Mouse (Mus musculus): ENCODE results near the gene Arhgef28. TPM values are rescaled to one million over a fixed set of nuclear protein-coding genes. Genes with fewer than 3 reads are reported as not detected.

Gene Arhgef28
- polyA plus RNA-seq, 1 experiment, result 13.9 TPM

DNA sequence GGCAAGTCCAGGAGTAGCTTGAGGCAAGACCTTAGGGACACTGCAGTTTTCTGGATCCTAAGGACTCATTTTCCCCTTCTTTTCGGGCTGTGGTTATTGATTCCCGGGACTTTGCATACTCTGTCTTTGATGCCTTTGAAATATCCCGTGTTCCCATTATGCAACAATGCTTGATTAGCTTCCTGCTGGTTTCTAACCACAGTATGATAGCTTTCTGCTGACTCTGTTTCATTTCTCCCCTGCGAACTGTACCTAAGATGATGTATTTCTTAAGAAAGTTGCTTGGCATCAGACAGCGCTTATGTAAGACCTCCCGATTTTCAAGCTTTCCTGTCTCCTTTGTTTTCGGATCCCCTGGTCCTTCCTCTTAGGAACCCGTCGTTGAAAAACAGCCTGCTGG, 229.1 kb downstream of the Arhgef28 start:
- Histone ChIP-seq H3K4me1 (ENCODE audit: control insufficient read depth, insufficient read depth, low read length) (no peaks in the 10 kb centered on the region), H3K27ac (ENCODE audit: insufficient read depth, low read length) (no peak overlapping the region)
- no peak for TF ChIP-seq POLR2A (IDR thresholded peaks at IDR 0.05; ENCODE audit: extremely low read depth, insufficient read depth, low read length)
- TF ChIP-seq CTCF (IDR thresholded peaks at IDR 0.05; ENCODE audit: extremely low read depth, insufficient read depth, low read length), result no peak

DNA sequence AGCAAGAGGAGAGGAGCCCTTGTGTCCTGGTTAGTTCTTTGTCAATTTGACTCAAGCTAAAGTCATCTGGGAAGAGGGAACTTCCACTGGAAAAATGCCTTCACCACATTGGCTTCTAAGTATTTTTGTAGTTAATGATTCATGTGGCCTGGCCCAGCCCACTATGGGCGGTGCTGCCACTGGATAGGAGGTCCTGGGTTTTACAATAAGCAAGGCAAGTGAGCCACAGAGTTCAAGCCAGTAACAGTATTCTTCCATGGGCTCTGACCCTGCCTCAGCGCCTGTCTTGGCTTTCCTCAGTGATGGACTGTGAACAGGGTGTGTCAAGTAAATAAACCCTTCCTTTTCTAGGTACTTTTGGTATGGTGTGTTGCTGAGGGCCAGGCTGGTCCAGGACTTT, 229.6 kb downstream of the Arhgef28 start:
- H3K4me1 ChIP-seq (ENCODE audit: control insufficient read depth, insufficient read depth, low read length), result no peaks in the 10 kb centered on the region
- TF ChIP-seq POLR2A (IDR thresholded peaks at IDR 0.05; ENCODE audit: extremely low read depth, insufficient read depth, low read length), result no peak
- no peak for TF ChIP-seq CTCF (IDR thresholded peaks at IDR 0.05; ENCODE audit: extremely low read depth, insufficient read depth, low read length)
- no peak overlapping the region for H3K27ac ChIP-seq (ENCODE audit: insufficient read depth, low read length)
- H3K4me3 ChIP-seq (ENCODE audit: insufficient read depth, low read length), result no peak overlapping the region

More for the DNA sequence above, 229.1 kb downstream of the Arhgef28 start:
- no peak overlapping the region for H3K4me3 ChIP-seq (ENCODE audit: insufficient read depth, low read length)

DNA sequence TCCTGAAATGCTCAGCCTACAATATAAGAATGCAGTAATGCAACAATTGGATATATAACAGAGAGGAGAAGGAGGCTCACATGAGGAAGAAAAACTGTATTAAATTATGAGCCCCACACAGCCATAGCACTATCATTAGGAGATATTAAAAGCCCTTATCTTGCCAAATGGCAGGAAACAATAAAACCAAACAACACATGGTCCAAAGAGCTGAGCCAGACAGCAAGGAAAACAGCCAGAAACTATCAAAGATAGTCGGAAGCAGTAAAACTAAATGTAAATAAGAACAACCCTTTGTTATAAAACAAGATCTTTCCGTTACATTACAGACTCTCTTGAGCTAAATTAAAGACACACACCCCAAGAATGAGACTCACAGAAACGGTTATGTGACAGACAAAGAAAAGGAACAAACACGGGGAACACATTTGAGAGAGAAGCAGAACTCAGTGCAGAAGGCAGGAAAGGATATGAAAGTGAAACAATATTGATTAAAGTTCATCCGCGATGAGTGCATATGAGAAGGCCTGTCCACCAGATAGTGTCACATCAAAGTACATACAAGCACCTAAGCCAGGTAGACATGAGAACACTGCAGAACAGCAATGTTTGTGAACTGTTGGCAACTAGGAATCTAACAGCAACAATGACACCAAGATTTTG, 231.6 kb downstream of the Arhgef28 start:
- Histone ChIP-seq H3K4me3 (ENCODE audit: insufficient read depth, low read length) (no peak overlapping the region), H3K27ac (ENCODE audit: insufficient read depth, low read length) (no peak overlapping the region), H3K4me1 (ENCODE audit: control insufficient read depth, insufficient read depth, low read length) (0 out of 2 replicates have a peak, but pooled peaks cover 1% of the 10 kb centered on the region)
- TF ChIP-seq CTCF (IDR thresholded peaks at IDR 0.05; ENCODE audit: extremely low read depth, insufficient read depth, low read length), result no peak
- TF ChIP-seq POLR2A (IDR thresholded peaks at IDR 0.05; ENCODE audit: extremely low read depth, insufficient read depth, low read length), result no peak

DNA sequence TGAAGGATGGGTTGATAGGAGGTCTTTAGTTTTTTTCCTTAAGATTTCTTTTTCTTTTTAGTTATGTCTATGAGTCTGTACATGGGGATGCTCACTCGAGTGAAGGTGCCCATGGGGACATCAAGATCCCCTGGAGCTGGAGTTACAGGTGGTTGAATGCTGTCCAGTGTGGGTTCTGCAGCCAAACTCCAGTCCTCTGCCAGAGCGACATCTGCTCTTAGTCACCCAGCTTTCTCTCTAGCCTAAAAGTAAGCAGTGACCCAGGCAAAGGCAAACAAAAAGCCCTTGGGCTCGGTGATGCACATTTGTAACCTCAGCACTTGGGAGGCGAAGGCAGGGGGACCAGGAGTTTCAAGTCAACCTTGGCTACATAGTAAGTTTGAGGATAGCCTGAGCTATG, 232.3 kb downstream of the Arhgef28 start:
- H3K4me1 ChIP-seq (ENCODE audit: control insufficient read depth, insufficient read depth, low read length), result 0 out of 2 replicates have a peak, but pooled peaks cover 1% of the 10 kb centered on the region
- H3K4me3 ChIP-seq (ENCODE audit: insufficient read depth, low read length), result no peak overlapping the region
- H3K27ac ChIP-seq (ENCODE audit: insufficient read depth, low read length), result no peak overlapping the region
- TF ChIP-seq CTCF (IDR thresholded peaks at IDR 0.05; ENCODE audit: extremely low read depth, insufficient read depth, low read length), result no peak
- TF ChIP-seq POLR2A (IDR thresholded peaks at IDR 0.05; ENCODE audit: extremely low read depth, insufficient read depth, low read length), result no peak

DNA sequence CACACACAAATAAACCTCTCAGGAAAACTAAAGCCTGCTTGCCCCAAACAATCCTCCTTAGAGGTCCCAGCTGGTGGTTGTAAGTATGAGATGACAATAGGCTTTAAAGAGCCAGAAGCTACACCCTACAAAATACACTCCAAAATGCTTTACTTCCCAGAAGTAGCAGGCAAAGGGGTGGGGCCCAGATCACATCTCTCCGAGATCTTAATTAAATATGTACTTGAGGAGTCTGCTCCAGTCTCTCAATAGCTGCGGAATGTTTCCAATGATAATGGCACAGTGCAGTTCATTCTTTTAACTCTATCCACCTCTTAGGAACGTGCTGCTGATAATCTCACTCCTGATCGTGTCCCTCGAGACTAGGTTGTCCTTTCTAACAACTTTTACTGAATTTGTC, 240.2 kb downstream of the Arhgef28 start:
- 0 out of 2 replicates have a peak, but pooled peaks cover 1% of the 10 kb centered on the region for H3K4me1 ChIP-seq (ENCODE audit: control insufficient read depth, insufficient read depth, low read length)
- H3K4me3 ChIP-seq (ENCODE audit: insufficient read depth, low read length), result no peak overlapping the region
- TF ChIP-seq CTCF (IDR thresholded peaks at IDR 0.05; ENCODE audit: extremely low read depth, insufficient read depth, low read length), result no peak
- TF ChIP-seq POLR2A (IDR thresholded peaks at IDR 0.05; ENCODE audit: extremely low read depth, insufficient read depth, low read length), result no peak
- no peak overlapping the region for H3K27ac ChIP-seq (ENCODE audit: insufficient read depth, low read length)

DNA sequence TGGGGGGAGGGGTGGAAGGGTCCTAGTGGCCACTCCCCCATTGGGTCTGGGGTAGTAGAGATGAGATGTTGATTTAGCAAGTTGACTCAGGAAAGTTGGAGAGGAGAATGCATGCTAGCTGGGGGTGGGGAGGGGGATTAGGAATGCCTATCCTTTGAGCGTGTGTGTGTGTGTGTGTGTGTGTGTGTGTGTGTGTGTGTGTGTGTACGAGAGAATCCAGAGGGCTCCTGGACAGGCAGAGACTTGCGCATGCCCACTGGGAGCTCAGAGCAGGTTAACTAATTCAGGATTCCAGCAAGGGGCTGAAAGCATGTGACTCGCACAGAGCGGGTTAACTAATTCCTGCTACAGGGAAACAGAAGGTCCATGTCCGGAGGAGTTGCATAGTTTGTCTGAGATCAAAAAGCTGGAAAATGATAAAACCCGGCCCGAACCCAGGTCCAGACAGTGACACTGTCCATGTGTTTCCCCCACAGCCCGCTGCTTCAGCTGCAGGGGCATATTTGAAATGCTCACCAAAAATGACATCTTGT, 241.3 kb downstream of the Arhgef28 start:
- no peak overlapping the region for H3K27ac ChIP-seq (ENCODE audit: insufficient read depth, low read length)
- no peak for TF ChIP-seq POLR2A (IDR thresholded peaks at IDR 0.05; ENCODE audit: extremely low read depth, insufficient read depth, low read length)
- TF ChIP-seq CTCF (IDR thresholded peaks at IDR 0.05; ENCODE audit: extremely low read depth, insufficient read depth, low read length), result no peak
- no peak overlapping the region for H3K4me3 ChIP-seq (ENCODE audit: insufficient read depth, low read length)

DNA sequence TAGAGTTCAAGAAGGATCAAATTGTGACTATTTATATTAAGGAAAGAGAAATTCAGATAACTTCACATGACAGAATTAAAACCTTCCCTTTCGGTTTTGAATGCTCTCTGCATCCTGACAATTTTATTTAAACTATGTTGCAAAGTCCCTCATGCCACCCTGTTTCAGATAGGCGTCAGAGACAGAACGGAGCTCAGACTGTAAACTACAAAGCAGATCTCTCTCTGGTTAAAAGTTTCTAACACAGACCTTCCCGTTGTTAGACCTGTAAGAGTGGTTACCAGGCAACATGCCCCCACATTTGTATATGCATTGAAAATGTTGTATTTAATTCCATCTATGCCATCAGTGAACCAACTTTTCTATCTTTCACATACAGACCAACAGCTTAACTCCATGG, 246.1 kb downstream of the Arhgef28 start:
- H3K4me3 ChIP-seq (ENCODE audit: insufficient read depth, low read length), result peak overlapping the region; percentile 19; the same call in 1 of the 2 replicates
- no peak overlapping the region for H3K27ac ChIP-seq (ENCODE audit: insufficient read depth, low read length)
- no peak for TF ChIP-seq CTCF (IDR thresholded peaks at IDR 0.05; ENCODE audit: extremely low read depth, insufficient read depth, low read length)
- no peak for TF ChIP-seq POLR2A (IDR thresholded peaks at IDR 0.05; ENCODE audit: extremely low read depth, insufficient read depth, low read length)

More for the DNA sequence above, 241.3 kb downstream of the Arhgef28 start:
- H3K4me1 ChIP-seq (ENCODE audit: control insufficient read depth, insufficient read depth, low read length), result no peaks in the 10 kb centered on the region

DNA sequence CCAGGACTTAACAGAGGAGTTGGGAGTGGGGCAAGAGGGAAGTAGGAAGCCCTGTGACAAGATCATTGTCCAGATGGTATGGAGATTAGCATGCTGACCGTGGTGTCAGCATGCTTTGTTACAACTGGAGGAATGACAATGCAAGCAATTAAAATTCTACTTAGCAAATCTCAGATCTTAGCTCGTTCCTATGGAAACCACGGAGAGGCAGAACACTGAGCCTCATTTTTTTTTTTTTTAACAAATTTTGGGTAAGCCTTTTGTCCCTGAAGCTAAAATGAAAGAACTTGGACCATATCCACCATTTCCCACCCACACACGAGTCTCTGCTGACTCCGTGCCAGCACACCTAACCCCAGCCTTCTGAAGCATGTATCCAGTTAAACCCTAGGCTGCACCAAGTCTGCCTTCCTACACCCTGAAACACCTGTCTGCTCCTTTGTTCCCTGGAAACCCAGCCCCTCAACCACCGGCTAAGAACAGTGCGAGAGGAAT, 246.8 kb downstream of the Arhgef28 start:
- Histone ChIP-seq H3K4me1 (ENCODE audit: control insufficient read depth, insufficient read depth, low read length) (peaks cover 7% of the 10 kb centered on the region), H3K27ac (ENCODE audit: insufficient read depth, low read length) (no peak overlapping the region), H3K4me3 (ENCODE audit: insufficient read depth, low read length) (peak overlapping the region; percentile 19)
- TF ChIP-seq CTCF (IDR thresholded peaks at IDR 0.05; ENCODE audit: extremely low read depth, insufficient read depth, low read length), result no peak
- TF ChIP-seq POLR2A (IDR thresholded peaks at IDR 0.05; ENCODE audit: extremely low read depth, insufficient read depth, low read length), result no peak

More for the DNA sequence above, 246.1 kb downstream of the Arhgef28 start:
- peaks cover 7% of the 10 kb centered on the region for H3K4me1 ChIP-seq (ENCODE audit: control insufficient read depth, insufficient read depth, low read length)

DNA sequence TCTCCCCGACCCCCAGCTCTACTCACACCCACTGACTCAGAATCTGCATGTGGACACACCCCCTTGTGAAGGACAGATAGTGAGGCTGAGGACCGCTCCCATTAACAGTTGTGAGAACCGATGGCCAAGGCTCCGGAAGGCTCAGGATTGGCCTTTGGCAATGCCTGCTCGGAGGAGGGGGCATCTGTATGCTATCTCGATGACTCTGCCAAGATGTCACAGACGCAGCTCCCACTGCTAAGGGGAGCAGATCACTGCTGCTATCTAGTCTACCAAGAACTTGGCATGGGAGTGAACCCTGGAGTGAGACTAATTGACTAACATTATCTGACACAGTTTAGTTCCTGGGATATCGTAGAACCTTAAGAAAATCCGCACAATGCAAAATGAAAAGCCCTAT, 250.5 kb downstream of the Arhgef28 start:
- Histone ChIP-seq H3K4me1 (ENCODE audit: control insufficient read depth, insufficient read depth, low read length) (peaks cover 7% of the 10 kb centered on the region), H3K27ac (ENCODE audit: insufficient read depth, low read length) (no peak overlapping the region), H3K4me3 (ENCODE audit: insufficient read depth, low read length) (no peak overlapping the region)
- TF ChIP-seq CTCF (IDR thresholded peaks at IDR 0.05; ENCODE audit: extremely low read depth, insufficient read depth, low read length) (no peak), POLR2A (IDR thresholded peaks at IDR 0.05; ENCODE audit: extremely low read depth, insufficient read depth, low read length) (no peak)
